15 mouse cellular contexts compared by ENCODE assay signal in the genomic region with DNA sequence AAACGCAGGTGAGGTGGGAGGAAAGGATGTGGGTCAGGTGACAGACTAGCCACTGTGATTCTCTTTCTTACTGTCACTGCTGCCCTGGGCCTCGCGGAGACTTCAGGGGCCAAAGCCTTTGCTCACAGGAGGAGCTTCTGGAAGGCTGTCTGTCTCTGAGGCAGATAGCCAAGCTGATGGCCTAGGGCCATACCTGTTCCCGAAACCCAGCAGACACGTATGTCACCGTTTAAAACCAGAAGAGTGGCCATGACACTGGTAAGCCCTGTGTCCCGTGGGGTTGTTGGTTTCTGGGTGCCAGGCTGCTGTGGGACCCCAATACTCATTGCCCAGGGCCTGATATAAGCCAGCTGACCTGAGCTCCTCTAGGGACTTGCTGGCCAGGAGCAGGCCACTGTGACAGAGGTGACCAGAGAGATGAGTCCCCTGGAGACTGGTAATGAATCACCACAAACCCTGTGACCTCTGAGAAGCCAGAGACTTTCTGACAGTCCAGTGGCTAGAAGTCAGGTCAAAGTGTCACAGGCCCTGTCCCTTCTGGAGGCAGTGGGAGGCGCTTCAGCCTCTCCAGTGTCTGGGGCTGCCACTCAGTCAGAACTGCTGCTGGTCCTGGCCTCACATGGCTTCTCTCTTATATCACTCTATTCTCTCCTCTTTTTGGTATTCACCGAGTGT.
DNase-seq lines count a peak whose midpoint lies in the region; ATAC-seq and TF ChIP-seq lines count a peak whose summit lies in the region.
"Had no signal": no experiment of that assay in that cellular context is flagged by ENCODE, and none has a peak within 500 bp of the region (broad histone marks: within the 10 kb centered on the region; RNA-seq: fewer than 3 reads in every experiment).

No protein-coding gene starts in this region.

- 69% methylated on average over 9 of the region's 9 CpGs for WGBS in hindbrain, embryonic 10.5 days
- WGBS in hindbrain, postnatal 0 days, result 70% methylated on average over 9 of the region's 9 CpGs
- 71% methylated on average over 9 of the region's 9 CpGs for WGBS in liver, embryonic 13.5 days (ENCODE audit: insufficient replicate concordance)
- WGBS in liver, embryonic 11.5 days, result 75% methylated on average over 9 of the region's 9 CpGs
- 75% methylated on average over 9 of the region's 9 CpGs for WGBS in liver, embryonic 16.5 days (ENCODE audit: insufficient replicate concordance)

- peak overlapping the region; percentile 54 for H3K27ac ChIP-seq in hindbrain, embryonic 10.5 days
- no peak overlapping the region for H3K27ac ChIP-seq in hindbrain, postnatal 0 days
- H3K27ac ChIP-seq in liver, embryonic 13.5 days, result peak overlapping the region; percentile 58
- no peak overlapping the region for H3K27ac ChIP-seq in liver, embryonic 11.5 days (ENCODE audit: low read depth, low read length)
- 0 out of 2 replicates have a peak overlapping the region, but pooled peaks have one; percentile 18 for H3K27ac ChIP-seq in liver, embryonic 16.5 days (ENCODE audit: low read length)
- H3K27ac ChIP-seq: kidney, postnatal 0 days; limb, embryonic 13.5 days; stomach, embryonic 15.5 days had no signal

- peaks cover 35% of the 10 kb centered on the region for H3K27me3 ChIP-seq in hindbrain, embryonic 10.5 days (ENCODE audit: insufficient read depth, poor library complexity, severe bottlenecking)
- H3K27me3 ChIP-seq in hindbrain, postnatal 0 days (ENCODE audit: insufficient read depth, low read length), result no peaks in the 10 kb centered on the region
- H3K27me3 ChIP-seq in liver, embryonic 13.5 days, result no peaks in the 10 kb centered on the region
- no peaks in the 10 kb centered on the region for H3K27me3 ChIP-seq in liver, embryonic 11.5 days (replicated peaks; ENCODE audit: control insufficient read depth, insufficient read depth, low read length)
- H3K27me3 ChIP-seq in liver, embryonic 16.5 days (ENCODE audit: control insufficient read depth, insufficient read depth, low read depth, low read length), result no peaks in the 10 kb centered on the region
- H3K27me3 ChIP-seq: stomach, embryonic 15.5 days had no signal

- peak; percentile 69 to 70 for DNase-seq in cerebellum, postnatal 14 days
- no peak for DNase-seq in cerebellum, postnatal 4 days (ENCODE audit: low spot score in 2 of 2)
- DNase-seq in hindbrain, embryonic 10.5 days (ENCODE audit: low spot score), result peak; percentile 31
- no peak for DNase-seq in hindbrain, postnatal 0 days (ENCODE audit: low spot score)
- no peak for DNase-seq in liver, embryonic 13.5 days
- no peak for DNase-seq in liver, embryonic 11.5 days (ENCODE audit: low spot score)
- DNase-seq in right cerebral cortex, postnatal 25 days, result no peak
- DNase-seq: adrenal gland, postnatal 14 days; gastrocnemius, postnatal 14 days; thymus, adult 2 months had no signal

- H3K4me3 ChIP-seq in hindbrain, embryonic 10.5 days, result no peak overlapping the region
- no peak overlapping the region for H3K4me3 ChIP-seq in hindbrain, postnatal 0 days (ENCODE audit: low read length)
- no peak overlapping the region for H3K4me3 ChIP-seq in liver, embryonic 13.5 days (replicated peaks)
- no peak overlapping the region for H3K4me3 ChIP-seq in liver, embryonic 11.5 days (ENCODE audit: low read depth, low read length)
- H3K4me3 ChIP-seq in liver, embryonic 16.5 days (ENCODE audit: low read depth, low read length), result no peak overlapping the region
- H3K4me3 ChIP-seq: limb, embryonic 13.5 days; stomach, embryonic 15.5 days had no signal

- ATAC-seq in hindbrain, postnatal 0 days, result no peak
- no peak for ATAC-seq in liver, embryonic 13.5 days (ENCODE audit: low read depth)
- ATAC-seq in liver, embryonic 11.5 days (replicated peaks; ENCODE audit: low FRiP score), result no peak
- no peak for ATAC-seq in liver, embryonic 16.5 days (ENCODE audit: low read depth)
- ATAC-seq: lung, postnatal 0 days had no signal

- H3K4me1 ChIP-seq in hindbrain, embryonic 10.5 days (replicated peaks), result peaks cover 82% of the 10 kb centered on the region
- H3K4me1 ChIP-seq in hindbrain, postnatal 0 days (ENCODE audit: insufficient read depth, low read length), result peaks cover 28% of the 10 kb centered on the region
- H3K4me1 ChIP-seq in liver, embryonic 13.5 days (replicated peaks), result peaks cover 98% of the 10 kb centered on the region
- H3K4me1 ChIP-seq in liver, embryonic 11.5 days (replicated peaks; ENCODE audit: control insufficient read depth, insufficient read depth, low read length), result peaks cover 65% of the 10 kb centered on the region
- H3K4me1 ChIP-seq in liver, embryonic 16.5 days (ENCODE audit: control insufficient read depth, low read depth, low read length), result peaks cover 76% of the 10 kb centered on the region

- H3K9ac ChIP-seq in hindbrain, postnatal 0 days (replicated peaks; ENCODE audit: low read length), result no peak overlapping the region
- H3K9ac ChIP-seq in liver, embryonic 13.5 days, result 0 out of 2 replicates have a peak overlapping the region, but pooled peaks have one; percentile 7
- H3K9ac ChIP-seq in liver, embryonic 11.5 days (ENCODE audit: low read depth, low read length), result no peak overlapping the region
- H3K9ac ChIP-seq in liver, embryonic 16.5 days (ENCODE audit: low read depth, low read length), result no peak overlapping the region
- H3K9ac ChIP-seq: limb, embryonic 13.5 days; stomach, embryonic 15.5 days had no signal

- no peaks in the 10 kb centered on the region for H3K9me3 ChIP-seq in hindbrain, embryonic 10.5 days
- no peaks in the 10 kb centered on the region for H3K9me3 ChIP-seq in hindbrain, postnatal 0 days (ENCODE audit: low read length)
- H3K9me3 ChIP-seq in liver, embryonic 13.5 days (replicated peaks), result no peaks in the 10 kb centered on the region
- H3K9me3 ChIP-seq in liver, embryonic 11.5 days (ENCODE audit: control insufficient read depth, low read length), result no peaks in the 10 kb centered on the region
- H3K9me3 ChIP-seq in liver, embryonic 16.5 days (replicated peaks; ENCODE audit: control insufficient read depth, low read length), result no peaks in the 10 kb centered on the region
- H3K9me3 ChIP-seq: limb, embryonic 13.5 days; stomach, embryonic 15.5 days had no signal

- no peaks in the 10 kb centered on the region for H3K36me3 ChIP-seq in hindbrain, embryonic 10.5 days
- H3K36me3 ChIP-seq in hindbrain, postnatal 0 days (ENCODE audit: insufficient read depth, low read length), result no peaks in the 10 kb centered on the region
- H3K36me3 ChIP-seq in liver, embryonic 13.5 days, result no peaks in the 10 kb centered on the region
- H3K36me3 ChIP-seq in liver, embryonic 11.5 days (ENCODE audit: control insufficient read depth, insufficient read depth, low read length), result no peaks in the 10 kb centered on the region
- H3K36me3 ChIP-seq in liver, embryonic 16.5 days (ENCODE audit: control insufficient read depth, insufficient read depth), result no peaks in the 10 kb centered on the region
- H3K36me3 ChIP-seq: limb, embryonic 13.5 days; stomach, embryonic 15.5 days had no signal

- no peak for TF ChIP-seq CTCF in hindbrain, postnatal 0 days (IDR thresholded peaks at IDR 0.05; ENCODE audit: low read depth)

- H3K4me2 ChIP-seq in hindbrain, postnatal 0 days (ENCODE audit: low read depth, low read length), result no peak overlapping the region
- no peak overlapping the region for H3K4me2 ChIP-seq in liver, embryonic 13.5 days
- H3K4me2 ChIP-seq in liver, embryonic 11.5 days, result no peak overlapping the region
- no peak overlapping the region for H3K4me2 ChIP-seq in liver, embryonic 16.5 days (ENCODE audit: low read depth, low read length)
- H3K4me2 ChIP-seq: limb, embryonic 13.5 days; stomach, embryonic 15.5 days had no signal

Comparison
In these comparisons a context has a peak if more than half of its experiments do, and no peak if none do; other contexts are left out.
1. DNase-seq: peak in cerebellum, postnatal 14 days (2 of 2) and hindbrain, embryonic 10.5 days (single experiment); none in cerebellum, postnatal 4 days (0 of 2), hindbrain, postnatal 0 days (single experiment), liver, embryonic 13.5 days (single experiment), liver, embryonic 11.5 days (single experiment) and right cerebral cortex, postnatal 25 days (single experiment).
2. H3K27ac ChIP-seq: peak in hindbrain, embryonic 10.5 days (single experiment), liver, embryonic 13.5 days (single experiment) and liver, embryonic 16.5 days (single experiment); none in hindbrain, postnatal 0 days (single experiment) and liver, embryonic 11.5 days (single experiment).